Comparison of ENCODE assay signal across 8 mouse cellular contexts in genomic region chr5:30155821-30156629, GRCm38 (mm10). TPM values are rescaled to one million over a fixed set of nuclear protein-coding genes. Genes with fewer than 3 reads are reported as not detected.
DNase-seq lines count a peak whose midpoint lies in the region; ATAC-seq and TF ChIP-seq lines count a peak whose summit lies in the region.

No protein-coding gene starts in this region.

- DNase-seq in heart, postnatal 4 days: no peak
- no peak for DNase-seq in left cerebral cortex, adult 11 months (ENCODE audit: low spot score)
- DNase-seq in cerebellum, adult 9-10 months: no peak
- no peak for DNase-seq in urinary bladder, postnatal 4 days (ENCODE audit: low spot score in 2 of 2)

- peak overlapping the region; percentile 60 for H3K4me2 ChIP-seq in heart, embryonic 15.5 days
- peak overlapping the region; percentile 72 for H3K4me2 ChIP-seq in forebrain, embryonic 13.5 days
- H3K4me2 ChIP-seq in liver, embryonic 16.5 days (ENCODE audit: low read depth, low read length): peak overlapping the region; percentile 85

- no peak for ATAC-seq in heart, embryonic 15.5 days (replicated peaks; ENCODE audit: insufficient number of reproducible peaks, insufficient read depth, low FRiP score, low read depth)
- ATAC-seq in forebrain, embryonic 13.5 days: no peak
- ATAC-seq in liver, embryonic 16.5 days (ENCODE audit: low read depth): no peak

- H3K27me3 ChIP-seq in heart, embryonic 15.5 days: no peaks in the 10 kb centered on the region
- H3K27me3 ChIP-seq in ES-Bruce4 (ENCODE audit: control insufficient read depth, insufficient read depth, low read length, poor library complexity, severe bottlenecking): no peaks in the 10 kb centered on the region
- H3K27me3 ChIP-seq in forebrain, embryonic 13.5 days: no peaks in the 10 kb centered on the region
- no peaks in the 10 kb centered on the region for H3K27me3 ChIP-seq in liver, embryonic 16.5 days (ENCODE audit: control insufficient read depth, insufficient read depth, low read depth, low read length)

- H3K4me1 ChIP-seq in heart, embryonic 15.5 days (replicated peaks): peaks cover 35% of the 10 kb centered on the region
- H3K4me1 ChIP-seq in ES-Bruce4 (ENCODE audit: control insufficient read depth, insufficient read depth, low read length): no peaks in the 10 kb centered on the region
- peaks cover 36% of the 10 kb centered on the region for H3K4me1 ChIP-seq in forebrain, embryonic 13.5 days
- H3K4me1 ChIP-seq in liver, embryonic 16.5 days (ENCODE audit: control insufficient read depth, low read depth, low read length): peaks cover 9% of the 10 kb centered on the region; the same call in 1 of the 2 replicates

- no peak for TF ChIP-seq POLR2A in ES-Bruce4 (IDR thresholded peaks at IDR 0.05; ENCODE audit: insufficient read depth, low read length)

- TF ChIP-seq EP300 in ES-Bruce4 (IDR thresholded peaks at IDR 0.05; ENCODE audit: insufficient read depth, low read depth, low read length): no peak

- peak overlapping the region; percentile 91 for H3K4me3 ChIP-seq in heart, embryonic 15.5 days
- peak overlapping the region; percentile 97 for H3K4me3 ChIP-seq in ES-Bruce4 (ENCODE audit: low read depth, low read length)
- peak overlapping the region; percentile 88 for H3K4me3 ChIP-seq in forebrain, embryonic 13.5 days
- peak overlapping the region; percentile 99 for H3K4me3 ChIP-seq in liver, embryonic 16.5 days (ENCODE audit: low read depth, low read length)

- WGBS in heart, embryonic 15.5 days: 22% methylated on average over 13 of the region's 13 CpGs
- WGBS in forebrain, embryonic 13.5 days: 35% methylated on average over 13 of the region's 13 CpGs
- 14% methylated on average over 13 of the region's 13 CpGs for WGBS in liver, embryonic 16.5 days (ENCODE audit: insufficient replicate concordance)

- H3K9me3 ChIP-seq in heart, embryonic 15.5 days (replicated peaks): no peaks in the 10 kb centered on the region
- no peaks in the 10 kb centered on the region for H3K9me3 ChIP-seq in ES-Bruce4 (replicated peaks; ENCODE audit: control insufficient read depth, insufficient read depth, low read length, poor library complexity, severe bottlenecking)
- H3K9me3 ChIP-seq in forebrain, embryonic 13.5 days (replicated peaks): no peaks in the 10 kb centered on the region
- no peaks in the 10 kb centered on the region for H3K9me3 ChIP-seq in liver, embryonic 16.5 days (replicated peaks; ENCODE audit: control insufficient read depth, low read length)

- H3K27ac ChIP-seq in heart, embryonic 15.5 days: peak overlapping the region; percentile 94
- no peak overlapping the region for H3K27ac ChIP-seq in ES-Bruce4 (ENCODE audit: insufficient read depth, low read length)
- H3K27ac ChIP-seq in forebrain, embryonic 13.5 days: no peak overlapping the region; the same call in 1 of the 2 replicates
- H3K27ac ChIP-seq in liver, embryonic 16.5 days (ENCODE audit: low read length): peak overlapping the region; percentile 95

- no peaks in the 10 kb centered on the region for H3K36me3 ChIP-seq in heart, embryonic 15.5 days
- H3K36me3 ChIP-seq in ES-Bruce4 (ENCODE audit: control insufficient read depth, insufficient read depth, low read length, poor library complexity, severe bottlenecking): no peaks in the 10 kb centered on the region
- H3K36me3 ChIP-seq in forebrain, embryonic 13.5 days (ENCODE audit: poor library complexity, severe bottlenecking): no peaks in the 10 kb centered on the region
- H3K36me3 ChIP-seq in liver, embryonic 16.5 days (ENCODE audit: control insufficient read depth, insufficient read depth): no peaks in the 10 kb centered on the region

- no peak for TF ChIP-seq CTCF in ES-Bruce4 (IDR thresholded peaks at IDR 0.05; ENCODE audit: low read depth, low read length)

- H3K9ac ChIP-seq in heart, embryonic 15.5 days: peak overlapping the region; percentile 97
- H3K9ac ChIP-seq in ES-Bruce4 (ENCODE audit: low read depth, poor library complexity, severe bottlenecking): peak overlapping the region; percentile 59
- peak overlapping the region; percentile 89 for H3K9ac ChIP-seq in forebrain, embryonic 13.5 days
- peak overlapping the region; percentile 94 for H3K9ac ChIP-seq in liver, embryonic 16.5 days (ENCODE audit: low read depth, low read length)

RNA-seq across cellular contexts. Expression of gene Hadhb, which starts 1.0 kb away (rescaled TPM):
- polyA plus RNA-seq in heart, embryonic 15.5 days (2015; fragmentation: Nextera tagmentation; extraction: Ambion mirVana): 361 and 426 TPM in 2 replicates
- total RNA-seq in heart, postnatal 4 days (2021): 1,000 to 10,000 TPM; 1,045 to 1,083 TPM
- 44.7 and 45.3 TPM in 2 replicates for polyA plus RNA-seq in ES-Bruce4 (2011; ENCODE audit: insufficient read depth, insufficient read length, low read depth, missing spikeins)
- 80.2 and 83.9 TPM in 2 replicates for polyA plus RNA-seq in forebrain, embryonic 13.5 days (2015; fragmentation: Nextera tagmentation; extraction: Ambion mirVana)
- 163 and 169 TPM in 2 replicates for polyA plus RNA-seq in liver, embryonic 16.5 days (2015; fragmentation: Nextera tagmentation; extraction: Ambion mirVana)

RNA-seq across cellular contexts. Expression of gene Hadha, which starts 1.1 kb away (rescaled TPM):
- polyA plus RNA-seq in heart, embryonic 15.5 days (2015; fragmentation: Nextera tagmentation; extraction: Ambion mirVana): 261 and 298 TPM in 2 replicates
- 1,000 to 10,000 TPM; 1,073 to 1,141 TPM for total RNA-seq in heart, postnatal 4 days (2021)
- polyA plus RNA-seq in ES-Bruce4 (2011; ENCODE audit: insufficient read depth, insufficient read length, low read depth, missing spikeins): 59.3 and 65.7 TPM in 2 replicates
- polyA plus RNA-seq in forebrain, embryonic 13.5 days (2015; fragmentation: Nextera tagmentation; extraction: Ambion mirVana): 81.1 and 87.6 TPM in 2 replicates
- polyA plus RNA-seq in liver, embryonic 16.5 days (2015; fragmentation: Nextera tagmentation; extraction: Ambion mirVana): 106 and 118 TPM in 2 replicates

RNA-seq across cellular contexts. Expression of gene Adgrf3, which starts 49.5 kb away (rescaled TPM):
- polyA plus RNA-seq in heart, embryonic 15.5 days (2015; fragmentation: Nextera tagmentation; extraction: Ambion mirVana): 0.25 and 0.46 TPM in 2 replicates
- under 1 TPM; 0.21 to 0.45 TPM for total RNA-seq in heart, postnatal 4 days (2021)
- not detected in 2 replicates for polyA plus RNA-seq in ES-Bruce4 (2011; ENCODE audit: insufficient read depth, insufficient read length, low read depth, missing spikeins)
- polyA plus RNA-seq in forebrain, embryonic 13.5 days (2015; fragmentation: Nextera tagmentation; extraction: Ambion mirVana): not detected in 2 replicates
- polyA plus RNA-seq in liver, embryonic 16.5 days (2015; fragmentation: Nextera tagmentation; extraction: Ambion mirVana): 0.02 TPM in 1 of 2 replicates, not detected in the other

RNA-seq across cellular contexts. Expression of gene 3110082J24Rik, which starts 50.1 kb away (rescaled TPM):
- not detected in 2 replicates for polyA plus RNA-seq in heart, embryonic 15.5 days (2015; fragmentation: Nextera tagmentation; extraction: Ambion mirVana)
- not detected for total RNA-seq in heart, postnatal 4 days (2021)
- not detected in 2 replicates for polyA plus RNA-seq in ES-Bruce4 (2011; ENCODE audit: insufficient read depth, insufficient read length, low read depth, missing spikeins)
- 6.3 and 9.1 TPM in 2 replicates for polyA plus RNA-seq in forebrain, embryonic 13.5 days (2015; fragmentation: Nextera tagmentation; extraction: Ambion mirVana)
- polyA plus RNA-seq in liver, embryonic 16.5 days (2015; fragmentation: Nextera tagmentation; extraction: Ambion mirVana): not detected in 2 replicates

RNA-seq across cellular contexts. Expression of gene Garem2, which starts 51.1 kb away (rescaled TPM):
- polyA plus RNA-seq in heart, embryonic 15.5 days (2015; fragmentation: Nextera tagmentation; extraction: Ambion mirVana): 0.18 and 0.25 TPM in 2 replicates
- under 1 TPM; 0.27 to 0.45 TPM for total RNA-seq in heart, postnatal 4 days (2021)
- polyA plus RNA-seq in ES-Bruce4 (2011; ENCODE audit: insufficient read depth, insufficient read length, low read depth, missing spikeins): 0.67 and 1.0 TPM in 2 replicates
- 14.4 and 14.8 TPM in 2 replicates for polyA plus RNA-seq in forebrain, embryonic 13.5 days (2015; fragmentation: Nextera tagmentation; extraction: Ambion mirVana)
- 0.02 TPM in 1 of 2 replicates, not detected in the other for polyA plus RNA-seq in liver, embryonic 16.5 days (2015; fragmentation: Nextera tagmentation; extraction: Ambion mirVana)

Comparison
In these comparisons a context has a peak if more than half of its experiments do, and no peak if none do; other contexts are left out.
1. H3K27ac ChIP-seq: peak in heart, embryonic 15.5 days (single experiment) and liver, embryonic 16.5 days (single experiment); none in ES-Bruce4 (single experiment) and forebrain, embryonic 13.5 days (single experiment).
2. Peak in every context shown above with its lines, with median percentiles within 50 percentile points of each other: H3K4me2 ChIP-seq, H3K4me3 ChIP-seq and H3K9ac ChIP-seq.